Mouse (Mus musculus): ENCODE results near the gene Coil.

- TF ChIP-seq GATA1 (IDR thresholded peaks at IDR 0.05; ENCODE audit: borderline replicate concordance, low read length) (no peak), FLI1 (IDR thresholded peaks at IDR 0.05; ENCODE audit: low read length) (no peak)
These were observed 33.7 kb downstream of the Coil start for GRCm38 (mm10) chr11:89003726-89004125.
